Mouse (Mus musculus) kidney, embryonic 14.5 days (tissue): ENCODE results near the gene Zcchc18. TPM values are rescaled to one million over a fixed set of nuclear protein-coding genes. Genes with fewer than 3 reads are reported as not detected.

Experiments
- ATAC-seq: fragments of 200-750 bp; cut with Nextera tagmentation; 2 replicates; pipeline ENCODE4 v1.8.0; 2017; ENCODE audit warnings: moderate number of reproducible peaks, mild to moderate bottlenecking, moderate TSS enrichment, moderate library complexity; ENCODE audit not compliant: low FRiP score, low TSS enrichment
- H3K27ac ChIP-seq: fragments of 300-500 bp; sonication (generic); 2 replicates; pipeline ENCODE4 v1.5.1; 2014; ENCODE audit warnings: low read depth, mild to moderate bottlenecking, low read length, moderate library complexity, mixed read lengths
- H3K27me3 ChIP-seq: fragments of 300-500 bp; sonication (generic); 2 replicates; pipeline ENCODE4 v1.6.1; 2014; ENCODE audit warnings: mild to moderate bottlenecking, low read length; ENCODE audit not compliant: control insufficient read depth, insufficient read depth
- H3K36me3 ChIP-seq: fragments of 300-500 bp; sonication (generic); 2 replicates; pipeline ENCODE4 v1.6.1; 2014; ENCODE audit warnings: low read length, mixed read lengths; ENCODE audit not compliant: control insufficient read depth, insufficient read depth
- H3K4me1 ChIP-seq: fragments of 300-500 bp; sonication (generic); 2 replicates; pipeline ENCODE4 v1.6.1; 2014; ENCODE audit warnings: low read length, mixed read lengths; ENCODE audit not compliant: control insufficient read depth, insufficient read depth
- H3K4me2 ChIP-seq: fragments of 300-500 bp; sonication (generic); replicated peaks from 2 replicates; pipeline ENCODE4 v1.6.1; 2014; ENCODE audit warnings: low read depth, mild to moderate bottlenecking, low read length
- H3K4me3 ChIP-seq: fragments of 300-500 bp; sonication (generic); 2 replicates; pipeline ENCODE4 v1.5.1; 2014; ENCODE audit warnings: mild to moderate bottlenecking, low read length
- H3K9ac ChIP-seq: fragments of 300-500 bp; sonication (generic); 2 replicates; pipeline ENCODE4 v1.6.1; 2014; ENCODE audit warnings: low read depth, mild to moderate bottlenecking, low read length, moderate library complexity
- H3K9me3 ChIP-seq: fragments of 300-500 bp; sonication (generic); 2 replicates; pipeline ENCODE4 v1.6.1; 2016; ENCODE audit warnings: low read length; ENCODE audit not compliant: control insufficient read depth
- WGBS: fragments of 180-500 bp; shearing (Covaris S2); extraction: QIAGEN DNeasy Blood & Tissue Kit; methylation state at CpG from one replicate; pipeline ENCODE4 v1.1.7; 2014; 5-methylcytosine and 5-hydroxymethylcytosine counted together
- polyA plus RNA-seq: library from polyadenylated mRNA; unstranded; fragments of >200 nt; fragmentation: Nextera tagmentation; extraction: Ambion mirVana; gene quantifications from 2 replicates; pipeline ENCODE4 v1.2.1, GENCODE M21; 2014

The Zcchc18 gene
- polyA plus RNA-seq, 1 experiment from 2014 or later: 31.1 TPM

DNA sequence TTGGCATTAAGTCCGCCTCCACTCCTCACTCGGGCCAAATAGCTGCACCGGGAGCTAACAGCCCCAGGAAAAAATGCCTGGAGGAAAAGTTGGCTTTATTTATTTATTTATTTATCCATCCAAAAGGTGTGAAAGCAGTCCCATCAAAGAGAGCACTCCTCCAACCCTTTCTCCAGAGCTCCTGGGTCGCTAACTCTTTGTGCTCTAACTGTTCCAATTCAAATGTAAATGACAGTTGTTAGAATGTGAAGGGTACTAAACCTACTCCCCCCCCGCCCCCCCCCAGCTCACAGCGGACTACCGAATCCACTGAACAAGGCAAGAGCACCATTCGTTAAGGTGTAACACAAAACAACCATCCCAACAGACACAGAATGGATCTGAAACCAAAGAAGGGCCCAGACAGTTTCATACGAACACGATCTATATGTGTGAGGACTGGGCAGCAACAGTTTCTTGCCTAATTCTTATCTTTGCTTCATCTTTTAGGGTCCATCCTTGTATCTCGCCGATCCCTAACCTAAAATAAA, 44.6 kb downstream of the Zcchc18 start:
- H3K9me3 ChIP-seq: no peaks in the 10 kb centered on the region
- H3K4me3 ChIP-seq: peak overlapping the region; percentile 49
- WGBS: 23% methylated on average over 12 of the region's 12 CpGs
- H3K36me3 ChIP-seq: no peaks in the 10 kb centered on the region
- no peaks in the 10 kb centered on the region for H3K27me3 ChIP-seq
- H3K27ac ChIP-seq: no peak overlapping the region
- H3K4me2 ChIP-seq: peak overlapping the region; percentile 47
- H3K9ac ChIP-seq: peak overlapping the region; percentile 63
- ATAC-seq: no peak; the same call in 1 of the 2 replicates
- no peaks in the 10 kb centered on the region for H3K4me1 ChIP-seq

DNA sequence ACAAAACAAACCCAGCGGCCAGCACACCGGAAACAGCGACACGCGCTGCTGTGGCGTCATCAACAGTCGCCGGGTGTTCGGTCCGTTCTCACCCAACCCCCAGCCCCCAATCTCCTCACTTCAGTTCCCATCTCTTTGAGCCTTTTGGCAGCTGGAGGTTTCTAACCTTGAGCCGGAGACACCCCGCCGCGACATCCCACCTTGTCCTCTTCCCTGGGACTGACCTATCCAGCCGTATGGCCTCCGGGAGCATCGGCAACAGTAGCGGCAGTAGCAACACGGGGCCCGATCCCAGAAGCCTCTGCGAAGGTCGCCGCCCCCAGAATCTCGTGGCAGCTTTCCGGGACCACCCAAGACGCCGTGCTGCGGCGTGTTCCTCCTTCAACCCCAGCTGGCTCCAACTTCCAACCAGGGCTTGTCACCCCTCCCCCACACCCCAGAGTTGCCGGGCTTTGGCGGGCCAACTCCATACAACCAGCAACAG, 45.1 kb downstream of the Zcchc18 start, which contains the start of gene Slc25a53:
TSS of gene Slc25a53 (minus strand) at position 303 of the 484 bp plus-strand sequence.
- no peaks in the 10 kb centered on the region for H3K36me3 ChIP-seq
- H3K4me3 ChIP-seq: peak within 1 kb of the TSS; percentile 49
- H3K4me2 ChIP-seq: peak within 1 kb of the TSS; percentile 47
- no peaks in the 10 kb centered on the region for H3K4me1 ChIP-seq
- 33% methylated on average over 31 of the region's 31 CpGs for WGBS
- peak within 1 kb of the TSS; percentile 63 for H3K9ac ChIP-seq
- no peaks in the 10 kb centered on the region for H3K9me3 ChIP-seq
- H3K27ac ChIP-seq: peak within 1 kb of the TSS; percentile 82
- ATAC-seq: peak; percentile 98
- H3K27me3 ChIP-seq: no peaks in the 10 kb centered on the region

DNA sequence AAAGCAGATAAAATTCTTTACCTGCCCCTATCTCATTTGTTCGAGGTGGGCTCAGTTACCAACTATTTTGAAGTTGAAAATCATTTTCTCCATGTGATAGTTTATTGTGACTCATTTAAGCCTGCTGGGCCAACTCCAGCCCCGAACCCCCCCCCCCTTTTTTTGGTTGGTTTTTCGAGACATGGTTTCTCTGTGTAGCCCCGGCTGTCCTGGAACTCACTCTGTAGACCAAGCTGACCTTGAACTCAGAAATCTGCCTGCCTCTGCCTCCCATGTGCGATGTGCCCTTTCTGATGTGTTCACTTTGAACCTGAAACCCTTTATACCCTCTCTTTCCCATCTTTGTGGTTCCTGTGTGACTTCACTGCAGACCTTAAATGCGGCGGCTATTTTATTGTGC, 45.5 kb downstream of the Zcchc18 start:
- Histone ChIP-seq H3K4me3 (peak overlapping the region; percentile 49), H3K36me3 (no peaks in the 10 kb centered on the region), H3K9ac (no peak overlapping the region), H3K4me1 (no peaks in the 10 kb centered on the region), H3K9me3 (no peaks in the 10 kb centered on the region), H3K27me3 (no peaks in the 10 kb centered on the region), H3K27ac (peak overlapping the region; percentile 82; the same call in 1 of the 2 replicates), H3K4me2 (peak overlapping the region; percentile 36)
- 49% methylated on average over 7 of the region's 7 CpGs for WGBS
- peak; percentile 33 for ATAC-seq

Other genes with a start within 250 kb of the Zcchc18 start
- 479 and 609 TPM in 2 replicates for gene Morf4l2, start 249.5 kb upstream of the Zcchc18 start, polyA plus RNA-seq
- gene Glra4, start 213.0 kb upstream of the Zcchc18 start, polyA plus RNA-seq: 0.13 and 0.19 TPM in 2 replicates
- gene Plp1, start 170.5 kb upstream of the Zcchc18 start, polyA plus RNA-seq: 2.4 and 3.6 TPM in 2 replicates
- 0.12 TPM in 1 of 2 replicates, not detected in the other for gene Rab9b, start 124.4 kb upstream of the Zcchc18 start, polyA plus RNA-seq
- not detected in 2 replicates for gene H2bfm, start 65.8 kb upstream of the Zcchc18 start, polyA plus RNA-seq
- 47.0 and 78.3 TPM in 2 replicates for gene Tmsb15b2, start 17.7 kb upstream of the Zcchc18 start, polyA plus RNA-seq
- gene Tmsb15l, start 16.3 kb upstream of the Zcchc18 start, polyA plus RNA-seq: 4.5 and 4.9 TPM in 2 replicates
- gene Tmsb15b1, start 16.3 kb upstream of the Zcchc18 start, polyA plus RNA-seq: 24.1 and 40.1 TPM in 2 replicates
- gene Slc25a53, start 45.1 kb downstream of the Zcchc18 start, polyA plus RNA-seq: 10.7 and 14.0 TPM in 2 replicates
- 11.1 and 16.8 TPM in 2 replicates for gene Fam199x, start 56.4 kb downstream of the Zcchc18 start, polyA plus RNA-seq
- not detected in 2 replicates for gene Esx1, start 128.9 kb downstream of the Zcchc18 start, polyA plus RNA-seq